Mouse (Mus musculus) heart, postnatal 36 days (tissue): ENCODE measurements at regions not wholly inside any gene's neighbourhood (a gene's known extent, or its start where the extent isn't known, plus 50 kb on each side); places are given as distances from the start of the nearest gene placed in this dataset.
"Not testable (repeated sequence)": the region's sequence is repeated elsewhere in the genome, so short reads cannot be mapped to it uniquely, and the experiment has no call there.

Experiments used
- DNase-seq, 2 experiments: peaks; one replicate each; pipeline ENCODE4 v3.0.0; 2021 to 2022
- intact Hi-C: fragments of 180-260 bp; cut with DNase I; formaldehyde crosslinking; loops from one replicate; pipeline ENCODE4 v1.15.1; 2025

DNA sequence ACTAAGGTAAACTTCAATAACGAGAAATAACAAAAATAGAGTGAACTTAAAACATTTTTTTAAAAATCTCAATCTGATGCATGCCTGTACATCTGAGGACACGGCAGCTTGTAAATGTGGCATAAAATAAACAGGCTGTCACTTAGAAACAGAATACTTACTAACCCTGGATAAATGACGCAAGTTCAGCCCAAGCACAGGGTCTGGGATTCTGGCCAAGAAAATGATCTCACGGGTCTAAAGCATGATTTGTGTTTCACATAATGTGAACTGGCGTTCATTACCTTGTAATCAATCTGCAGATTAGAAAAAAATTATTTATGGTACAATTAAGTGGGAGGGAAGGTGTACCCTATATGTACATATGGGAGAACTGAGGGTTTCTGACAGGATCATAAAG, 512.1 kb upstream of the Vrk2 start:
- intact Hi-C loops, result no loop called here

DNA sequence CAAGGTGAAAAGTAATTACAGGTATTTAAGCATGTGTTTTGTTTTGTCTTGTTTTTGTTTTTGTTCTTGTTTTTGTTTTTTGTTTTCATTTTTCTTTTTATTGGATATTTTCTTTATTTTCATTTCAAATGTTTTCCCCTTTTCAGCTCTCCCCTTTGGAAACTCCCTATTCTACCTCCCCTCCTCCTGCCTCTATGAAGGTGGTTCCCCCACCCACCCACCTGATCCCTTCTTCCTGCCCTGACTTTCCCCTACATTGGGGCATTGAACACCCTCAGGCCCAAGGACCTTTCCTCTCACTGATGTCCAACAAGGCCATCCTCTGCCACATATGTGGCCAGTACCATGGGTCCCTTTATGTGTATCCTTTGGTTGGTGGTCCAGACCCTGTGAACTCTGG, 509.1 kb upstream of the Vrk2 start:
- no peak for DNase-seq
- intact Hi-C loops, result no loop called here

More for the DNA sequence above, 512.1 kb upstream of the Vrk2 start:
- DNase-seq, result no peak

- DNase-seq, result no peak
- intact Hi-C loops, result no loop called here
These were observed 508.2 kb upstream of the Vrk2 start for GRCm38 (mm10) chr11:27102045-27102444.

DNA sequence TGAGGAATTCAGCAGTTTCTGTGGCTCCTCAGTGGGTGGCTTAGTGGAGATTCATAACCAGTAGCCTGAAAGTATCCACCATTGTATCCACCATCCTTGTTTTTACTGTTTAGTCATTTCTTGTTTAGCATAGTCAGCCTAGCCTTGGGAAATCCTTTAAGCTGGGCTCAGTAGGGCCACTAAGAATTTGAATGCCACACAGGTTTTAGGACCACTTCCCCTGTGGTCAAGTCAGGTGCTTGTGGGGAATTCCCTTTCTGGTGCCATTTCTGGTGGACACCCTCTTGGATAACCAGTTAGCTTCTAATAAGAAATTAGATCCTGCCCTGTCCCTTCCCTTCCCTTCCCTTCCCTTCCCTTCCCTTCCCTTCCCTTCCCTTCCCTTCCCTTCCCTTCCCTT, 502.8 kb upstream of the Vrk2 start:
- no peak for DNase-seq
- intact Hi-C loops, result no loop called here

DNA sequence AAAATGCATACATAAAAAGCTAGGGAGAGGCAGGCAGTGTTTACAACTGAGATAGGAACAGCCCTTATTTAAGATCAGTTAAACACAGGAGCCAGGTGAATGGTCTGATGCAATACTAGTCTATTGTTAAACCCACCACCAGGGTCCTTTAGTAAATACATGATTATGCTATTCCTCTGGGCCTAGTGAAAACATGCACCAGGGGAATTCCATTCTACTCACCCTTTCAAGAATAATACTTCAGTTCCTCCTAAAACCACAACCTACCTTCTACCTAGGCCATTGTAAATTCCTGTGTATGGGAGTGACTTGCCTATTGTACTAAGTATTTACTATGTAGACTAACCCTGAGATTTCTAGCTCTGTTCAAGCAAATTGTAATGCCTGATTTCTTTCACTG, 501.7 kb upstream of the Vrk2 start:
- intact Hi-C loops, DNase-seq: not testable (repeated sequence)

DNA sequence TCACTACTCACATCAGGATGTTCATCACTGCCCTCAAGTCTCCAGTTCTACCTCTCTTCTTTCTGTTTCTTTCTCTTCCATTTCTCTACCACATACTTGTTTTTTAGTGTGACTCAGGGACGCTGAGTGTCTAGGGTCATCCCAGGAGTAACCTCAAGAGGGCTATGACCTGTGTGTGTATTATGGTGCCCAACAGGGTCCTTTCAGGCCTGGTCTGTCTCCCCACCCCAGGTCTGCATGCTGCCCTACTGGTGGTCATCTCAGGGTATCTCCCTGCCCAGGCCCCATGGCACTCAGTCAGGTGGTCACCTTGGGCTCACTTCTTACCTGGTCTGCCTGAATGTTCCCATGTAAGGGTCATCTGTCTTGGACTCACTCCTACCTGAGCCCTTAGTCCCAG, 492.7 kb upstream of the Vrk2 start:
- no peak for DNase-seq
- intact Hi-C loops, result no loop called here

- intact Hi-C loops, result no loop called here
- no peak for DNase-seq
These were observed 487.4 kb upstream of the Vrk2 start for GRCm38 (mm10) chr11:27081188-27081587.

DNA sequence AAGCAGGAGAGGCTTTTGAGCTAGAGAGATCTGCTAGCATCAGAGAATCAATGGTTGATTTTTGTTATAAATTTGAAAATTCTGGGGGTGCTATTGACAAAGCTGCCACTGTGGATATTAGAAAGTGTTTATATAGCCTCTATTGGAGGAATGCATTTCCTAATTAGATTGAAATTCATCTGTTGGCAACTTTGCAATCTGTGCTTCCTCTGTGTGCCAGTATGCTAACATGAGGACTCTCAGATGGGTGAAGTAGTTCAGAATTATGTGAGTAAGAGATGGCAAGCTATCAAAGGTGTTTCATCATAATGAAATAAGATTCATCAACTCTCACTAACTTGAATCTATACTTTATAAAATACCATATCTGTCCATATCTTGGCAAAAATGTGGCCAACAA, 476.6 kb upstream of the Vrk2 start:
- DNase-seq, result no peak
- intact Hi-C loops, result no loop called here

GRCm38 (mm10) chr11:27027243-27027852, 433.5 kb upstream of the Vrk2 start:
- DNase-seq, result no peak
- intact Hi-C loops, result no loop called here

DNA sequence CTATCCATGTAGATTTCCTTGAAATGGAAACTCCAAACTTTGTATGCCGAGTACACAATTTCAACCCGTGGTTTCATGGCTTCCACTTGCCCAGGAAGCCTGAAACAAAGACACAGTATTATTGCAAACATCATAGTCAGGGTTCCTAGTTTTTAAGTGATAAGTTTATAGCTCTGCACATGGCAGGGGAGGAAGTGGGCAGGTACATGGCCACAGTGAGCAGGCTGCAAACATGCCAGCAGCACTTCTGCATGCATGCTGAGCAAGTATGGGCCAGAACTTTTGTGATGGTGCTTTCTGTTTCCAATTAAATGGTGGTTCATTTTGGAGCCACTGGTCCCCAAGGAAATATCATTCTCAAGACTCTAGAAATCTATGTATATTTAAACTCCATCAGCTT, 431.7 kb upstream of the Vrk2 start:
- intact Hi-C loops, result no loop called here
- DNase-seq, result no peak

DNA sequence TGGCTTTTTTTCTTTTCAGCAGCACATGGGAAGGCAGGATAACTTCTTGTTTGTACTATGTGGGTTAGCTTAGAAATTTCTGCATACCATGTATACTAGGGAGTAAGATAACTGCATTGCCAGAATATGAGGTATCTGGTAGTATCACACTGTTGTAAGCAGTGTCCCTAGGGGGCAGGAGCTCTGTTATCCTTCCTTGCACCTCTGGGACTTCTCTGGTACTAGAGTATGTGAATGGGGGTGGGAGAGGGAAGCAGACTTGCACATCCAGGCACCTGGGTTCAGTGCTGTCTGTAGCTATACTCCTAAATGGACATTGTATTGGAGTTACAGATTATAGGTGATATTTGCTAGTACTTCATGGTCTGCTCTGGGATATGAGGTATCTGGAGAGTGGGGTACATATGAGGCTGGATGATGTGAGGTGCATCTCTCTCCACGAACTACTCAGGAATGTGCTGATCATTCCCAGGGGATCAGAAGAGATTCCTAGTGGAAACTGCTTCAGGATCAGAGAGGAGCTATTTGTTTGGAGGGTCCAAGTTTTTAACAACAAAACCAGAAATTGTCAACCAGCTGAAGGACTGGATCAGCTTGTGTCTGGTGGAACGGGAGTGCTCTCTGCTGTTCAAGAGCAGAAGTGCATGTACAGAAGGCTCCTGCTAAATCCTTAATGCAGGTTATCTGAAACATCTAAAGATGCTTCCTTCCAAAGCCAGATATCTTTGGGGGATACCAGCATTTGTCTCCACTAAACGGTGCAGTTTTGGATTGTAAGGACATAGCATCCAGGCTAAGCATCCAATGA, 402.7 kb upstream of the Vrk2 start:
- intact Hi-C loops, result no loop called here
- DNase-seq, result no peak

- no peak for DNase-seq
- intact Hi-C loops, result no loop called here
These were observed 387.4 kb upstream of the Vrk2 start for GRCm38 (mm10) chr11:26981216-26981615.

- intact Hi-C loops, result no loop called here
- no peak for DNase-seq
These were observed 378.8 kb upstream of the Vrk2 start for GRCm38 (mm10) chr11:26972533-26973081.

GRCm38 (mm10) chr11:26971161-26971560, 377.4 kb upstream of the Vrk2 start:
- DNase-seq, result no peak
- intact Hi-C loops, result no loop called here

DNA sequence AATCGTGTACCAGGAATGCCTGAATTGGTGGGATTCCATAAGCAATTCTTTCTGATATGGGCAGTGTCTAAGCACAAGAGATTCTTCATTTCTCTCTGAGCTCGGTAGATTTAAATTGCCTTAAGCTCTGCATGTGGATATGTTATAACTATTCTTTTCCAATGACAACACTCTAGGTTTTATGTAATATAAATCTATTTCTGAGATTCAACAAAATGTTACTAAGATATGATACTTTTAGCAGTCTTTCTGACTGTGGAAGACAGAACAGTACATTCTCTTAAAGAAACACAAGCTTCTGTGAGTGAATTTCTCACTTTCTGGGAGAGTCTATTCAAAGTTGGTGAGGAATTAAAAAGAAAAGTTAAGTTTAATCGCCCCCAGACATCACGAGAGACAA, 373.6 kb upstream of the Vrk2 start:
- intact Hi-C loops, result no loop called here
- DNase-seq, result no peak

DNA sequence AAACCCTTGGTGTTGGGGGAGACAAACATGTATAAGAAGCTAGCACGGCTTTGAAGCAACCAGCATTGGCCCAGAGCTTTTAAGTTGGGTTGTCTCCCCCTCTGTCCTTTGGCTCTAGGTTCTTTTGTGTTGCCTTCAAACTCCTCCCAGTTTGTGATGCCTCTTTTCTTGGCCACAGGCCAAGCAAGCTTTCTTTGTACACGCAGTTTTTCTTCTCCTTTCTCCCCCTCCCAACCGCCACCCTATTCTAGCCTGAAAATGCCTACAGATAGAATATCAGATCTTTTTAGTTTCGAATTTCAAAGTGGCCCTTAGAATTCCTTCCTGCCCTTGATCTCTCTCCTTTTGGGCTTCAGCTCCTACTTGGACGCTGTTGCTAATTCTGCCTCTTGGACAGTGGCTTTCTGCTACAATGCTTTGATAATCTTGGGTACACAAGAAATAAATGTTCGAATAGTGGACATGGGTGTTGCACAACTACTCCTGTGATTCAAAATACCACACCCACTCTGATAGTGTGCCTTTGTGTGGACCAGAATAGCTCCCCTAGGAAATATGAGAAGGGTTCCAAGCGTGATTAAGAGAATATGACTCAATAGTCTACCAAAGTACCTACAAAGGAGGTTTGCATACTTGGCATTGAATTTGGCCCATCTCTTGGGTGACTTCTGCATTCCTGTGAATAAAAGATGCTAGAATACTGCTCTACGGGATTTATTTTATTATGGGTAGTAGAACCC, 369.3 kb upstream of the Vrk2 start:
- peak; percentile 5 to 25 for DNase-seq
- intact Hi-C loops, result no loop called here

GRCm38 (mm10) chr11:26962040-26962927, 368.5 kb upstream of the Vrk2 start:
- no peak for DNase-seq
- intact Hi-C loops, result no loop called here

GRCm38 (mm10) chr11:26961336-26961980, 367.7 kb upstream of the Vrk2 start:
- intact Hi-C loops, result no loop called here
- peak; percentile 78 to 84 for DNase-seq

GRCm38 (mm10) chr11:26956153-26956552, 362.4 kb upstream of the Vrk2 start:
- intact Hi-C loops, result no loop called here
- no peak for DNase-seq

DNA sequence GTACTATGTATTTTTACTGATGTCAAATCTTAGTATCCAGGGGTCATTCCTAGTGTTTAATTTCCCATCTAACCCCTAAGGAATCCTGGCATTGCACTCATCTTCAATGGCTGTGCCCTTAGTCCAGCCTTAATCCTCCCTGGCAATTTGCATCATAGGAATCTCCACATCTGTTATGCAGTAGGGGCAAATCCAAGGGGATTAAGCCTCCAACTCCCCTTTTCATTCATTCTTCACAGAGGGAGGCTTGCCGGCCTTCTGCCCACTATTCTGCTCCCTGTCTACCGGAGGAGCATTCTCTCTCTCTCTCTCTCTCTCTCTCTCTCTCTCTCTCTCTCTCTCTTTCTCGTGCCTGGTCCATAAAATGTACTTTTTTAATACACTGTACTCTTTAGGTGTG, 338.0 kb upstream of the Vrk2 start:
- DNase-seq, result no peak
- intact Hi-C loops, result no loop called here
